Comparison of ENCODE assay signal across 18 mouse cellular contexts in the genomic region with DNA sequence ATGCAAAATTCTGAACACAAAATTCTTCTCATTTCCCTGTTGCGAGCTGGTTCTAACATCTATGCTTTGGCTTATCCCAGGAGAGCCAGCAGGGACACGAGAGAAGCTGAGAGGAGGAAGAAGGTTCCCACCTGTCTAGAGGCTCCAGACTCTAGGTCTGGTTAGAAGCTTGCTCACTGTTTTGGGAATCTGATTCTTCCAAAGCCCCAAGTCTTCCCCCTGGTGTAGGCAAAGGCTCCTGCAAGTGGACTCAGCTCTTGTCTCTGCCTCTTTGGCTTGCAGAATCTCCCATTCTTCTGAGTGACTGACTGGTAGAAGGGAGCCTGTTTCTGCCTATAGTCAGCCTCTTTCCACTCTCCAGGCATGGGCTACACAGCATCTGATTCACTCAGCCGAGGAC.
DNase-seq lines count a peak whose midpoint lies in the region; ATAC-seq and TF ChIP-seq lines count a peak whose summit lies in the region.
"Had no signal": no experiment of that assay in that cellular context is flagged by ENCODE, and none has a peak within 500 bp of the region (broad histone marks: within the 10 kb centered on the region; RNA-seq: fewer than 3 reads in every experiment).

No protein-coding gene starts in this region.

- no peaks in the 10 kb centered on the region for H3K9me3 ChIP-seq in kidney, embryonic 16.5 days (ENCODE audit: low read length)
- no peaks in the 10 kb centered on the region for H3K9me3 ChIP-seq in midbrain, postnatal 0 days (ENCODE audit: low read length)
- H3K9me3 ChIP-seq in midbrain, embryonic 10.5 days (replicated peaks): no peaks in the 10 kb centered on the region
- H3K9me3 ChIP-seq: forebrain, embryonic 12.5 days; hindbrain, embryonic 15.5 days; kidney, embryonic 15.5 days; limb, embryonic 15.5 days; midbrain, embryonic 15.5 days had no signal

- H3K4me2 ChIP-seq in kidney, embryonic 16.5 days (replicated peaks; ENCODE audit: low read depth, low read length): no peak overlapping the region
- no peak overlapping the region for H3K4me2 ChIP-seq in midbrain, postnatal 0 days (ENCODE audit: low read depth, low read length, poor library complexity, severe bottlenecking)
- H3K4me2 ChIP-seq: forebrain, embryonic 12.5 days; hindbrain, embryonic 15.5 days; kidney, embryonic 15.5 days; limb, embryonic 15.5 days; midbrain, embryonic 15.5 days had no signal

- peak; percentile 61; the same call in 1 of the 2 replicates for ATAC-seq in kidney, embryonic 16.5 days (ENCODE audit: low FRiP score, low TSS enrichment)
- 0 out of 2 replicates have a peak, but pooled peaks have one; percentile 9 for ATAC-seq in midbrain, postnatal 0 days (ENCODE audit: low FRiP score)
- no peak for ATAC-seq in megakaryocyte-erythroid progenitor cell, adult 5-6 weeks (replicated peaks; ENCODE audit: low FRiP score, low TSS enrichment, poor library complexity, severe bottlenecking)
- ATAC-seq: CD4-positive, CD25-positive, alpha-beta regulatory T cell, adult 4 months had no signal

- WGBS in kidney, embryonic 16.5 days: 83% methylated on average over 3 of the region's 3 CpGs
- WGBS in midbrain, postnatal 0 days: 80% methylated on average over 3 of the region's 3 CpGs
- WGBS in midbrain, embryonic 10.5 days: 86% methylated on average over 3 of the region's 3 CpGs

- H3K27ac ChIP-seq in kidney, embryonic 16.5 days (ENCODE audit: low read length): no peak overlapping the region
- no peak overlapping the region for H3K27ac ChIP-seq in midbrain, postnatal 0 days (ENCODE audit: low read depth, low read length)
- no peak overlapping the region for H3K27ac ChIP-seq in midbrain, embryonic 10.5 days (replicated peaks)
- H3K27ac ChIP-seq: forebrain, embryonic 12.5 days; hindbrain, embryonic 15.5 days; kidney, embryonic 15.5 days; limb, embryonic 15.5 days; midbrain, embryonic 15.5 days had no signal

- H3K4me1 ChIP-seq in kidney, embryonic 16.5 days (ENCODE audit: insufficient read depth, low read length): 0 out of 2 replicates have a peak, but pooled peaks cover 5% of the 10 kb centered on the region
- H3K4me1 ChIP-seq in midbrain, postnatal 0 days (ENCODE audit: insufficient read depth, low read length): no peaks in the 10 kb centered on the region
- peaks cover 3% of the 10 kb centered on the region; the same call in 1 of the 2 replicates for H3K4me1 ChIP-seq in midbrain, embryonic 10.5 days
- H3K4me1 ChIP-seq: forebrain, embryonic 12.5 days; hindbrain, embryonic 15.5 days; limb, embryonic 15.5 days; midbrain, embryonic 15.5 days had no signal

- DNase-seq in kidney, postnatal 4 days: no peak
- DNase-seq in midbrain, postnatal 0 days (ENCODE audit: low spot score): no peak
- no peak for DNase-seq in midbrain, embryonic 10.5 days (ENCODE audit: low spot score)
- DNase-seq in brain, adult 2 months (ENCODE audit: low read depth, low spot score): peak; percentile 15
- DNase-seq in right cerebral cortex, adult 18-20 months: no peak
- DNase-seq: adrenal gland, adult 2 months; cerebellum, adult 8-10 months; embryo, embryonic 11 days; layer of hippocampus, adult 9-11 months; right cerebral cortex, postnatal 14 days had no signal

- H3K9ac ChIP-seq in kidney, embryonic 16.5 days (replicated peaks; ENCODE audit: low read length): no peak overlapping the region
- H3K9ac ChIP-seq in midbrain, postnatal 0 days (replicated peaks; ENCODE audit: low read length, poor library complexity, severe bottlenecking): no peak overlapping the region
- H3K9ac ChIP-seq: forebrain, embryonic 12.5 days; hindbrain, embryonic 15.5 days; kidney, embryonic 15.5 days; limb, embryonic 15.5 days; midbrain, embryonic 15.5 days had no signal

- H3K4me3 ChIP-seq in kidney, embryonic 16.5 days (ENCODE audit: low read length): no peak overlapping the region
- H3K4me3 ChIP-seq in midbrain, postnatal 0 days (ENCODE audit: low read depth, low read length): no peak overlapping the region
- H3K4me3 ChIP-seq in midbrain, embryonic 10.5 days: no peak overlapping the region
- H3K4me3 ChIP-seq: forebrain, embryonic 12.5 days; hindbrain, embryonic 15.5 days; kidney, embryonic 15.5 days; limb, embryonic 15.5 days; midbrain, embryonic 15.5 days had no signal

- no peaks in the 10 kb centered on the region for H3K27me3 ChIP-seq in kidney, embryonic 16.5 days (ENCODE audit: insufficient read depth, low read length)
- no peaks in the 10 kb centered on the region for H3K27me3 ChIP-seq in midbrain, postnatal 0 days (ENCODE audit: insufficient read depth, low read length)
- H3K27me3 ChIP-seq in midbrain, embryonic 10.5 days (ENCODE audit: low read depth, poor library complexity, severe bottlenecking): no peaks in the 10 kb centered on the region
- H3K27me3 ChIP-seq: forebrain, embryonic 12.5 days; hindbrain, embryonic 15.5 days; kidney, embryonic 15.5 days; limb, embryonic 15.5 days; midbrain, embryonic 15.5 days had no signal

- H3K36me3 ChIP-seq in kidney, embryonic 16.5 days (ENCODE audit: insufficient read depth, low read length): no peaks in the 10 kb centered on the region
- no peaks in the 10 kb centered on the region for H3K36me3 ChIP-seq in midbrain, postnatal 0 days (ENCODE audit: insufficient read depth, low read length)
- no peaks in the 10 kb centered on the region for H3K36me3 ChIP-seq in midbrain, embryonic 10.5 days
- H3K36me3 ChIP-seq: forebrain, embryonic 12.5 days; hindbrain, embryonic 15.5 days; kidney, embryonic 15.5 days; limb, embryonic 15.5 days; midbrain, embryonic 15.5 days had no signal

- peak; percentile 29; the same call in 1 of the 2 replicates for TF ChIP-seq CTCF in midbrain, postnatal 0 days (IDR thresholded peaks at IDR 0.05)
